Mouse (Mus musculus): ENCODE measurements around the gene Clpsl2.

DNA sequence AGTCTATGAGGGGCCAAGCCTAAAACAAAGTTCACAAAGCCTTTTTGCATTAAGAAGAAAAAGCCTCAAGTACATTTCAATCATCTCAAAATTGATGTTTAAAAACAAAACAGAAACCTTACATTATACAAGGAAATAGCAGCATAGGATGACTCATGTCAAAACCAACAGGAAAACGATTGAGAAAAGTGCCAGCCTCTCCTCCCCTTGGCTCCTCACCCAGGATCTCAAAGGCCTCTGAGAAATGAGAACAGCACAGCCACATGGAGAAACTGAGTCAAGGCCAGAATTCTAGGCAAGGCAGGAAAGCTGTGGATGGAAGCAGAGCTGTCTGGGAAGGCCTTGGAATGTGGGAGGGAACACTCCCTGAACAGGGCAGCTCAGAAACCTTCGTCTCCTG lies 39.4 kb downstream of the Clpsl2 start:
- no peak for TF ChIP-seq EP300 (IDR thresholded peaks at IDR 0.05; ENCODE audit: low read depth)
- no peak for TF ChIP-seq CTCF (IDR thresholded peaks at IDR 0.05; ENCODE audit: low read depth)

All from heart, postnatal 0 days (tissue).